Mouse (Mus musculus) limb, embryonic 11.5 days (tissue): ENCODE results near the gene Cabs1. TPM values are rescaled to one million over a fixed set of nuclear protein-coding genes. Genes with fewer than 3 reads are reported as not detected.

Source experiments
- ATAC-seq: fragments of 200-750 bp; cut with Nextera tagmentation; 2 replicates; pipeline ENCODE4 v1.8.0; 2017; ENCODE audit warnings: low read depth; ENCODE audit not compliant: insufficient number of reproducible peaks, low FRiP score, low TSS enrichment
- DNase-seq: peaks from one replicate; pipeline ENCODE4 v3.0.0-alpha.2; 2015; ENCODE audit warnings: low spot score
- H3K27ac ChIP-seq: fragments of 300-500 bp; sonication (generic); replicated peaks from 2 replicates; pipeline ENCODE4 v1.5.1; 2014; ENCODE audit warnings: low read depth, mild to moderate bottlenecking, low read length
- H3K27me3 ChIP-seq: fragments of 300-500 bp; sonication (generic); 2 replicates; pipeline ENCODE4 v1.6.1; 2014; ENCODE audit warnings: mild to moderate bottlenecking, low read length, mixed read lengths; ENCODE audit not compliant: control insufficient read depth, insufficient read depth
- H3K36me3 ChIP-seq: fragments of 300-500 bp; sonication (generic); 2 replicates; pipeline ENCODE4 v1.6.1; 2014; ENCODE audit warnings: mild to moderate bottlenecking, low read length, moderate library complexity, mixed read lengths; ENCODE audit not compliant: control insufficient read depth, insufficient read depth
- H3K4me1 ChIP-seq: fragments of 300-500 bp; sonication (generic); 2 replicates; pipeline ENCODE4 v1.6.1; 2014; ENCODE audit warnings: low read length, mixed read lengths; ENCODE audit not compliant: control insufficient read depth, insufficient read depth
- H3K4me2 ChIP-seq: fragments of 300-500 bp; sonication (generic); 2 replicates; pipeline ENCODE4 v1.6.1; 2014; ENCODE audit warnings: low read depth, mild to moderate bottlenecking, moderate library complexity; ENCODE audit not compliant: severe bottlenecking
- H3K4me3 ChIP-seq: fragments of 300-500 bp; sonication (generic); 2 replicates; pipeline ENCODE4 v1.5.1; 2014; ENCODE audit warnings: low read depth, low read length
- H3K9ac ChIP-seq: fragments of 300-500 bp; sonication (generic); 2 replicates; pipeline ENCODE4 v1.6.1; 2014; ENCODE audit warnings: mild to moderate bottlenecking, low read length
- H3K9me3 ChIP-seq: fragments of 300-500 bp; sonication (generic); 2 replicates; pipeline ENCODE4 v1.6.1; 2016; ENCODE audit warnings: low read length; ENCODE audit not compliant: control insufficient read depth
- WGBS: fragments of 180-500 bp; shearing (Covaris S2); extraction: QIAGEN DNeasy Blood & Tissue Kit; methylation state at CpG from one replicate; pipeline ENCODE4 v1.1.7; 2014; 5-methylcytosine and 5-hydroxymethylcytosine counted together
- polyA plus RNA-seq: library from polyadenylated mRNA; unstranded; fragments of >200 nt; fragmentation: Nextera tagmentation; extraction: Ambion mirVana; gene quantifications from 2 replicates; pipeline ENCODE4 v1.2.1, GENCODE M21; 2014

The Cabs1 gene
- not detected in 2 replicates for polyA plus RNA-seq

- 81% methylated on average over 3 of the region's 3 CpGs for WGBS
- Histone ChIP-seq H3K27ac (no peak within 1 kb of the TSS), H3K27me3 (no peaks in the 10 kb centered on the region), H3K4me1 (no peaks in the 10 kb centered on the region), H3K9ac (no peak within 1 kb of the TSS), H3K9me3 (no peaks in the 10 kb centered on the region), H3K36me3 (no peaks in the 10 kb centered on the region), H3K4me3 (no peak within 1 kb of the TSS), H3K4me2 (no peak within 1 kb of the TSS)
- ATAC-seq (no peak), DNase-seq (no peak)
Measured at GRCm38 (mm10) chr5:87979139-87979538, at the start of gene Cabs1. Cabs1 (plus strand) TSS chr5:87979439.

DNA sequence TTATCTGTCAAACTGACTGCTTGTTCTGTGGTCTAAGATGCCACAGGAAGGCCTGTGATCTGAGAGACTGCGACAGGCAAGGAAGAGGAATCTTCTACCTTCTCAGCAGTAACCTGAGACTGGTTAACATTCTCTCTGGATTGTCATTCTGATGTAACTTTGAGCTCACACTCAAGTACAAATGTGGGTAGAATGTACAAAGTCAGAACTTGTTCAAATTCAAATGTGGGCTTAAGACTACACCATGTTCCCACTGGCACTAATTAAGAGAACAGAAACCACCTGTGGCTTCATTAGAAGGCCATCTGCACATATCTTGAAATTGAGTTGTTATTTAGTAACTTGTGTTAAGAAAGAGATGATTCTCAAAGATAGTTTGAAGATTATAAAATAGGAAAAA is 47.6 kb upstream of the Cabs1 start:
- no peak overlapping the region for H3K4me2 ChIP-seq
- no peak overlapping the region for H3K27ac ChIP-seq
- ATAC-seq (no peak), DNase-seq (no peak)
- no peaks in the 10 kb centered on the region for H3K27me3 ChIP-seq
- WGBS = 62% methylated on average over 1 of the region's 1 CpGs
- H3K4me1 ChIP-seq = no peaks in the 10 kb centered on the region
- no peak overlapping the region for H3K4me3 ChIP-seq
- no peaks in the 10 kb centered on the region for H3K9me3 ChIP-seq
- H3K9ac ChIP-seq = no peak overlapping the region
- no peaks in the 10 kb centered on the region for H3K36me3 ChIP-seq

DNA sequence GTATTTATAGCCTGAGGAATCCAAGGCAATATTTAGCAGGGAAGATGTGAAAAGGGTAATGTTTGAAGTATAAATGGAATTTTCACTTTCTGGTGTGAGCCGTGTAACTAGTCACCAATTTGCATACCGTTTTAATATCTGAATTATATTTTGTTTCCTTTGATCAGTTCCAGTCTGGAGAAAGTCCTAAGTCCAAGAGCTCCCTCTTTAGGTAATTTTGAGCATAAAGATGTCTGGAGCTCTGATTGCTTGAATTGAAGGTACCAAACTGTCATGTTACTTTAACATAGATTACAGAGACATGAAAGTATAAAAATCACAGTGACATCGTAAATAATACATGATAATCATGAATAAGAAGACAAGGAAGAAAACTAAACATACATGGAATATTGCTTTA is 38.5 kb upstream of the Cabs1 start:
- Histone ChIP-seq H3K4me1 (no peaks in the 10 kb centered on the region), H3K9ac (no peak overlapping the region), H3K4me3 (no peak overlapping the region), H3K27ac (no peak overlapping the region), H3K36me3 (no peaks in the 10 kb centered on the region), H3K9me3 (no peaks in the 10 kb centered on the region), H3K27me3 (no peaks in the 10 kb centered on the region), H3K4me2 (no peak overlapping the region)
- WGBS = 56% methylated on average over 3 of the region's 3 CpGs
- DNase-seq = no peak
- no peak for ATAC-seq

DNA sequence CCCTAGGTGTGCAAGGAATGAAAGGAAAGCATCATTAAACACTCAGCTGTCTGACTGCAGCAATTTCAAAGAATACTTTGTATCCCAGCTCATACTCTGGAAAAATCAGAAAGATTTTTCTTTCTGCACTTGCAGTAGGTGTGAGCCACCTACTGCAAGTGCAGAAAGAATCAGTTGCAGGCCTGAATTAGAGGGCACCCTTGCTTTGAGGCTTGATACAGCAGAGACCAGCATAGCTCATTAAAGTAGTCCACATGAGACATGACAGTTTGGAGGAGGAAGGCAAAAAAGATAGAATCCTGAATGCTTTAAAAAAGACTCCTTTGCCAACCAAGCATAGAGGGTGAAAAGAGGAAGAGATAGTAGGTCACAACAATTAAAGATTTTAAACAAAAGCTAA is 36.7 kb upstream of the Cabs1 start:
- no peak overlapping the region for H3K27ac ChIP-seq
- no peak overlapping the region for H3K9ac ChIP-seq
- no peak overlapping the region for H3K4me3 ChIP-seq
- H3K27me3 ChIP-seq = no peaks in the 10 kb centered on the region
- ATAC-seq (no peak), DNase-seq (no peak)
- H3K9me3 ChIP-seq = no peaks in the 10 kb centered on the region
- no peaks in the 10 kb centered on the region for H3K36me3 ChIP-seq
- no peak overlapping the region for H3K4me2 ChIP-seq
- no peaks in the 10 kb centered on the region for H3K4me1 ChIP-seq

GRCm38 (mm10) chr5:87951836-87952235 is 27.4 kb upstream of the Cabs1 start:
- no peaks in the 10 kb centered on the region for H3K27me3 ChIP-seq
- DNase-seq = no peak
- no peaks in the 10 kb centered on the region for H3K9me3 ChIP-seq
- no peak overlapping the region for H3K27ac ChIP-seq
- H3K36me3 ChIP-seq = no peaks in the 10 kb centered on the region
- no peaks in the 10 kb centered on the region for H3K4me1 ChIP-seq
- no peak for ATAC-seq
- no peak overlapping the region for H3K4me2 ChIP-seq
- no peak overlapping the region for H3K9ac ChIP-seq
- no peak overlapping the region for H3K4me3 ChIP-seq

DNA sequence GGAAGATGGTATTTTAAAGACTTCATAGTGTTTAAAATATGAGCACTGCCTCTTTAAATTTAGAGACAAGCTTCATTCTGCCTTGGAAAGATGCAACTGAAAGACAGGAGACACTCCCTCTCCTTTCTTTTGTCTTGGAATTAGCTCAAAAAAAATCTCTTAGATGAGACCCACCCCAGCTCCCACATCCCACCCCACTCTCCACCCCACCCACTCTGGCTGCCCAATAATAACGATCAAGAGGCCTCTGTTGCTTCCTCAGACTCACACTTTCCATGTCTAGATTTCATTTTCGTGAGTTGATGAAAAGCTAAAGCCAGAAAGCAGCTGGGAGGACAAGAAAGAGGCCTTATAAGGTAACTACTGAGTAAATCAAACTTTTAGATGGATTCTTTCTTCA is 10.0 kb upstream of the Cabs1 start, which contains the start of the genes 2310003L06Rik and Gm28434:
TSS of gene 2310003L06Rik (plus strand) at position 259 of the 400 bp plus-strand sequence.
TSS of gene Gm28434 (plus strand) at position 317 of the 400 bp plus-strand sequence.
- WGBS = 71% methylated on average over 2 of the region's 2 CpGs
- no peak within 1 kb of the TSS for H3K27ac ChIP-seq
- no peaks in the 10 kb centered on the region for H3K36me3 ChIP-seq
- H3K9me3 ChIP-seq = no peaks in the 10 kb centered on the region
- H3K27me3 ChIP-seq = no peaks in the 10 kb centered on the region
- H3K9ac ChIP-seq = no peak within 1 kb of the TSS
- no peak for ATAC-seq
- H3K4me2 ChIP-seq = no peak within 1 kb of the TSS
- no peaks in the 10 kb centered on the region for H3K4me1 ChIP-seq
- DNase-seq = no peak
- no peak within 1 kb of the TSS for H3K4me3 ChIP-seq

- Histone ChIP-seq H3K27me3 (no peaks in the 10 kb centered on the region), H3K4me3 (no peak overlapping the region), H3K9me3 (no peaks in the 10 kb centered on the region), H3K4me1 (no peaks in the 10 kb centered on the region), H3K4me2 (no peak overlapping the region), H3K36me3 (no peaks in the 10 kb centered on the region), H3K9ac (no peak overlapping the region), H3K27ac (no peak overlapping the region)
- WGBS = 53% methylated on average over 3 of the region's 3 CpGs
- peak; percentile 39 for ATAC-seq
- DNase-seq = no peak
Measured at GRCm38 (mm10) chr5:87982468-87983214, 3.4 kb downstream of the Cabs1 start.

GRCm38 (mm10) chr5:88002249-88002648 is 23.0 kb downstream of the Cabs1 start, which contains the start of gene Smr3a:
Smr3a (plus strand) TSS chr5:88002549.
- no peak within 1 kb of the TSS for H3K9ac ChIP-seq
- no peaks in the 10 kb centered on the region for H3K36me3 ChIP-seq
- H3K9me3 ChIP-seq = no peaks in the 10 kb centered on the region
- no peaks in the 10 kb centered on the region for H3K4me1 ChIP-seq
- no peak within 1 kb of the TSS for H3K4me3 ChIP-seq
- no peak within 1 kb of the TSS for H3K27ac ChIP-seq
- ATAC-seq (no peak), DNase-seq (no peak)
- no peaks in the 10 kb centered on the region for H3K27me3 ChIP-seq
- no peak within 1 kb of the TSS for H3K4me2 ChIP-seq
- WGBS = 82% methylated on average over 3 of the region's 3 CpGs

DNA sequence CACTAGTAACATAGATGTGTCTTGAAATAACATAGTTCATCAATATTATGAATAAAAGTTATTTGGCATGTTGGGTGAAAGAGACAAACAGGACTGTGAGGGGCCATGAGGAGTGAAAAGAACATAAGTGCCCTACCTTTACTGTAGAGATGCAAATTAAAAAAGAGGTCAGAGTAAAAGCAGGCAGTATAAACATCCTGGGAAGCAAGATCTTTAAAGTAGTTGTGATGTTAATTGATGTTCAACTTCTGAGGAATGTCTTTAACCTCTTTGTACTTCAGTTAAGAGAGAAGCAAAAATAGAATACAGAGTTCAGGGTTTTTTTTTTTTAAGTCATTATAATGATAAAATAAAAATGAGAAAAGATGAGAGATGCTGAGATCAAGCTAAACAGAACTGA is 26.0 kb downstream of the Cabs1 start:
- H3K27me3 ChIP-seq = no peaks in the 10 kb centered on the region
- H3K9me3 ChIP-seq = no peaks in the 10 kb centered on the region
- H3K9ac ChIP-seq = no peak overlapping the region
- H3K4me1 ChIP-seq = no peaks in the 10 kb centered on the region
- H3K36me3 ChIP-seq = no peaks in the 10 kb centered on the region
- H3K4me3 ChIP-seq = no peak overlapping the region
- no peak for ATAC-seq
- H3K4me2 ChIP-seq = no peak overlapping the region
- DNase-seq = no peak
- no peak overlapping the region for H3K27ac ChIP-seq
